Mouse (Mus musculus) embryonic fibroblast, embryonic 13.5 days (primary cell): ENCODE measurements at regions not wholly inside any gene's neighbourhood (a gene's known extent, or its start where the extent isn't known, plus 50 kb on each side); places are given as distances from the start of the nearest gene placed in this dataset.

Source experiments
- CTCF ChIP-seq: IDR thresholded peaks from 2 replicates; pipeline ENCODE4 v1.5.1; 2011; ENCODE audit warnings: mild to moderate bottlenecking, control low read depth, low read length, moderate library complexity, borderline replicate concordance; ENCODE audit not compliant: insufficient read depth
- POLR2A ChIP-seq: IDR thresholded peaks from 2 replicates; pipeline ENCODE4 v1.6.1; 2011; ENCODE audit warnings: low read depth, mild to moderate bottlenecking, control low read depth, low read length, moderate library complexity

- TF ChIP-seq CTCF (no peak), POLR2A (no peak)
Observed at GRCm38 (mm10) chr2:51752941-51753564, 125.7 kb downstream of the Tas2r134 start.
